Mouse (Mus musculus): ENCODE measurements at regions not wholly inside any gene's neighbourhood (a gene's known extent, or its start where the extent isn't known, plus 50 kb on each side); places are given as distances from the start of the nearest gene placed in this dataset.

DNA sequence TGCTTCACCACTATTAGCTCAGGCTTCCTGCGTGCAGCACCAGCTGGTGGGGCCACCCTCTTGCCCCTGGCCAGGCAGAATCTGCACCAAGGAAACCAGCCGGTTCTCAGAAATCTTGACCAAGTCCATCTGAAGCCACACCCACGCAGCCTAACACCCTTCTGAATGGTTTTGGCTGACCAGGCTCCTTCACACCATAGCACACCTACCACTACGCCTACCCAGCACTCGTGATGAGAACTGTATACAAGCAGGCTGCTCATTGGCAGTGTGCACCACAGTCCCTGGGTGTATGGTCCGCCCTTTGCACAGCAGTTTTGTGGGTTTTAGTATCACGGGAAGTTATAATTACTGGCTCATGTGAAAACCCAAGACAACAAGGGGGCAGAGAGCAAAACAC is 217.5 kb downstream of the Mroh4 start:
- Histone ChIP-seq H3K4me1 (ENCODE audit: insufficient read depth, low read depth, low read length) (no peaks in the 10 kb centered on the region), H3K4me3 (ENCODE audit: low read depth, low read length) (no peak overlapping the region), H3K27me3 (replicated peaks; ENCODE audit: insufficient read depth, low read length) (no peaks in the 10 kb centered on the region), H3K4me2 (replicated peaks; ENCODE audit: low read depth, low read length) (no peak overlapping the region), H3K36me3 (ENCODE audit: insufficient read depth, low read length) (no peaks in the 10 kb centered on the region), H3K9ac (replicated peaks; ENCODE audit: low read depth) (no peak overlapping the region), H3K9me3 (ENCODE audit: low read length) (no peaks in the 10 kb centered on the region), H3K27ac (ENCODE audit: low read length) (no peak overlapping the region)
- DNase-seq (ENCODE audit: low spot score) (no peak), ATAC-seq (no peak)
- 72% methylated on average over 7 of the region's 7 CpGs for WGBS
- no peak for TF ChIP-seq CTCF (IDR thresholded peaks at IDR 0.05)
- TF ChIP-seq EP300 (IDR thresholded peaks at IDR 0.05), result no peak

GRCm38 (mm10) chr15:74413217-74413616 is 222.9 kb downstream of the Mroh4 start:
- Histone ChIP-seq H3K4me2 (replicated peaks; ENCODE audit: low read depth, low read length) (no peak overlapping the region), H3K27me3 (replicated peaks; ENCODE audit: insufficient read depth, low read length) (no peaks in the 10 kb centered on the region), H3K27ac (ENCODE audit: low read length) (no peak overlapping the region), H3K9ac (replicated peaks; ENCODE audit: low read depth) (no peak overlapping the region), H3K9me3 (ENCODE audit: low read length) (no peaks in the 10 kb centered on the region), H3K36me3 (ENCODE audit: insufficient read depth, low read length) (no peaks in the 10 kb centered on the region), H3K4me3 (ENCODE audit: low read depth, low read length) (no peak overlapping the region), H3K4me1 (ENCODE audit: insufficient read depth, low read depth, low read length) (no peaks in the 10 kb centered on the region)
- TF ChIP-seq EP300 (IDR thresholded peaks at IDR 0.05) (no peak), CTCF (IDR thresholded peaks at IDR 0.05) (no peak)
- DNase-seq (ENCODE audit: low spot score) (no peak), ATAC-seq (no peak)
- WGBS, result 39% methylated on average over 10 of the region's 10 CpGs

DNA sequence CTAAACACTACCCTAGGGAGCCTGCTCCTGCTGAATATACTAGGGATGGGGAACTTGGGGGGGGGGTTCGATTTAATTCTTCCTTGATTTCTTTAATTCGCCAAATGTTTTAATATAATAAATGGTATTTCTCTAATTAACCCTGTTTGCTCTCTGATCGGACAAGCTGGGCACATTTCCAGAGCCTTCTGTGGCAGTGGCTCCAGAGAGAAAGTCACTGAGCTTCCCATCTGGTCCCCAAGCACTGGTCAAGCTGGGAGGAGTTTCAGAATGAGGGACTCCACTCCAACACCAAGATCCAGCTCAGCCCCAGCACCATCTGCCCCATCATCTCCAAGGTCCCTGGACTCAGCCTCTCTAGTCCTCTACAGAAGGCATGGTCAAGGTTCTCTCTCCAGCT is 223.9 kb downstream of the Mroh4 start:
- 80% methylated on average over 3 of the region's 3 CpGs for WGBS
- Histone ChIP-seq H3K4me2 (replicated peaks; ENCODE audit: low read depth, low read length) (no peak overlapping the region), H3K27me3 (replicated peaks; ENCODE audit: insufficient read depth, low read length) (no peaks in the 10 kb centered on the region), H3K36me3 (ENCODE audit: insufficient read depth, low read length) (no peaks in the 10 kb centered on the region), H3K4me1 (ENCODE audit: insufficient read depth, low read depth, low read length) (no peaks in the 10 kb centered on the region), H3K27ac (ENCODE audit: low read length) (no peak overlapping the region), H3K4me3 (ENCODE audit: low read depth, low read length) (no peak overlapping the region), H3K9ac (replicated peaks; ENCODE audit: low read depth) (no peak overlapping the region), H3K9me3 (ENCODE audit: low read length) (no peaks in the 10 kb centered on the region)
- TF ChIP-seq EP300 (IDR thresholded peaks at IDR 0.05) (no peak), CTCF (IDR thresholded peaks at IDR 0.05) (no peak)
- no peak for DNase-seq (ENCODE audit: low spot score)
- ATAC-seq, result no peak

DNA sequence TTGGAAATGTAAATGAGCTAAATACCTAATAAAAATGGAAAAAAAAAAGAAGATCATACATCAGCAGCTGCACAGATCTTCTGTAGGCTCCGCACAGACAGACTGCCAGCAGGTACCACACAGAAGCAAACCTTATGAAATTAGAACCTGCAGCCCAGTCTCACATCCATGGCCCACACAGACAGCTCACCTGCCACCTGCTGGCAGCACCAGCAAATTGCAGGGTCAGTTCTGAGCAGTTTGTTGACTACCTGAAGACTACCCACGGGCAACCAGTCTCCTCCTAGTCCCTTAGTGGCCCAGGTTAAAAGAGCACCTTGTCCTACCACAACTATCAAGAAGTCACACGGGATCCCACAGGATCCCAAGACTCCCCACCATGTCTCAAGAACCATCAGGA is 225.1 kb downstream of the Mroh4 start:
- no peak for TF ChIP-seq EP300 (IDR thresholded peaks at IDR 0.05)
- peak; percentile 49 for TF ChIP-seq CTCF (IDR thresholded peaks at IDR 0.05)
- ATAC-seq (no peak), DNase-seq (ENCODE audit: low spot score) (no peak)
- Histone ChIP-seq H3K4me2 (replicated peaks; ENCODE audit: low read depth, low read length) (no peak overlapping the region), H3K27me3 (replicated peaks; ENCODE audit: insufficient read depth, low read length) (no peaks in the 10 kb centered on the region), H3K9ac (replicated peaks; ENCODE audit: low read depth) (no peak overlapping the region), H3K4me1 (ENCODE audit: insufficient read depth, low read depth, low read length) (no peaks in the 10 kb centered on the region), H3K4me3 (ENCODE audit: low read depth, low read length) (no peak overlapping the region), H3K27ac (ENCODE audit: low read length) (no peak overlapping the region), H3K36me3 (ENCODE audit: insufficient read depth, low read length) (no peaks in the 10 kb centered on the region), H3K9me3 (ENCODE audit: low read length) (no peaks in the 10 kb centered on the region)
- 64% methylated on average over 3 of the region's 3 CpGs for WGBS

- Histone ChIP-seq H3K4me1 (ENCODE audit: insufficient read depth, low read depth, low read length) (no peaks in the 10 kb centered on the region), H3K27me3 (replicated peaks; ENCODE audit: insufficient read depth, low read length) (no peaks in the 10 kb centered on the region), H3K4me2 (replicated peaks; ENCODE audit: low read depth, low read length) (no peak overlapping the region), H3K9ac (replicated peaks; ENCODE audit: low read depth) (no peak overlapping the region), H3K36me3 (ENCODE audit: insufficient read depth, low read length) (no peaks in the 10 kb centered on the region), H3K4me3 (ENCODE audit: low read depth, low read length) (no peak overlapping the region), H3K9me3 (ENCODE audit: low read length) (no peaks in the 10 kb centered on the region), H3K27ac (ENCODE audit: low read length) (no peak overlapping the region)
- WGBS, result 62% methylated on average over 6 of the region's 6 CpGs
- ATAC-seq (no peak), DNase-seq (ENCODE audit: low spot score) (no peak)
- TF ChIP-seq CTCF (IDR thresholded peaks at IDR 0.05) (no peak), EP300 (IDR thresholded peaks at IDR 0.05) (no peak)
These were observed 231.3 kb downstream of the Mroh4 start for GRCm38 (mm10) chr15:74404866-74405265.

GRCm38 (mm10) chr15:74401275-74401674 is 234.9 kb downstream of the Mroh4 start:
- H3K9ac ChIP-seq (replicated peaks; ENCODE audit: low read depth), result no peak overlapping the region
- H3K27me3 ChIP-seq (replicated peaks; ENCODE audit: insufficient read depth, low read length), result no peaks in the 10 kb centered on the region
- no peak overlapping the region for H3K4me2 ChIP-seq (replicated peaks; ENCODE audit: low read depth, low read length)
- H3K4me1 ChIP-seq (ENCODE audit: insufficient read depth, low read depth, low read length), result no peaks in the 10 kb centered on the region
- H3K27ac ChIP-seq (ENCODE audit: low read length), result no peak overlapping the region
- TF ChIP-seq EP300 (IDR thresholded peaks at IDR 0.05) (no peak), CTCF (IDR thresholded peaks at IDR 0.05) (no peak)
- no peaks in the 10 kb centered on the region for H3K36me3 ChIP-seq (ENCODE audit: insufficient read depth, low read length)
- H3K4me3 ChIP-seq (ENCODE audit: low read depth, low read length), result no peak overlapping the region
- WGBS, result 57% methylated on average over 7 of the region's 7 CpGs
- ATAC-seq (no peak), DNase-seq (ENCODE audit: low spot score) (no peak)
- H3K9me3 ChIP-seq (ENCODE audit: low read length), result no peaks in the 10 kb centered on the region

- ATAC-seq (no peak), DNase-seq (ENCODE audit: low spot score) (no peak)
- TF ChIP-seq CTCF (IDR thresholded peaks at IDR 0.05), result no peak
- no peak for TF ChIP-seq EP300 (IDR thresholded peaks at IDR 0.05)
- H3K4me3 ChIP-seq (ENCODE audit: low read depth, low read length), result no peak overlapping the region
- H3K27ac ChIP-seq (ENCODE audit: low read length), result no peak overlapping the region
- no peak overlapping the region for H3K9ac ChIP-seq (replicated peaks; ENCODE audit: low read depth)
- H3K36me3 ChIP-seq (ENCODE audit: insufficient read depth, low read length), result no peaks in the 10 kb centered on the region
- no peaks in the 10 kb centered on the region for H3K4me1 ChIP-seq (ENCODE audit: insufficient read depth, low read depth, low read length)
- H3K4me2 ChIP-seq (replicated peaks; ENCODE audit: low read depth, low read length), result no peak overlapping the region
- WGBS, result 82% methylated on average over 8 of the region's 8 CpGs
- H3K27me3 ChIP-seq (replicated peaks; ENCODE audit: insufficient read depth, low read length), result no peaks in the 10 kb centered on the region
- H3K9me3 ChIP-seq (ENCODE audit: low read length), result no peaks in the 10 kb centered on the region
These were observed 240.1 kb downstream of the Mroh4 start for GRCm38 (mm10) chr15:74396029-74396428.

Measured in lung, postnatal 0 days (tissue).